Mouse (Mus musculus): ENCODE results near the gene Myo9b. TPM values are rescaled to one million over a fixed set of nuclear protein-coding genes. Genes with fewer than 3 reads are reported as not detected.

Gene Myo9b
- polyA plus RNA-seq, 1 experiment from 2014 or later: 5.8 TPM

DNA sequence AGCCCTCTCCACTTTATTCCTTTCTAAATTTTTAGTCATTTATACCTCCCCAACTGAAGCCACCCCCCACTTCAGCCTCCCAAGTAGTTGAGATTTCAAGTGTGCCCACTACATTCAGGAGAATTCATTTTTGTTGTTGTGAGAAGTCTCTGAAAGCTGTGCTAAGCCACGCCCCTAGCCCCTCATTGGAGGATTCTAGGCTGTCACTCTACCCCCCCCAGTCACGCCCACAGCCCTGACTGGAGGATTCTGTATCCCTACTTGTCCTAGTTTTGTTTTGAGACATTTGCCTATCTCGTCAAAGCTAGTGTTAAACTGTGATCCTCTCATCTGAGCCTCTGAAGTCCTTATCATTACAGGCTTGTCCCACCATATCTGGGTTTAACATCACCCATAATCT lies 120.4 kb downstream of the Myo9b start:
- H3K4me2 ChIP-seq (replicated peaks; ENCODE audit: low read depth): no peak overlapping the region
- 23% methylated on average over 3 of the region's 3 CpGs for WGBS

DNA sequence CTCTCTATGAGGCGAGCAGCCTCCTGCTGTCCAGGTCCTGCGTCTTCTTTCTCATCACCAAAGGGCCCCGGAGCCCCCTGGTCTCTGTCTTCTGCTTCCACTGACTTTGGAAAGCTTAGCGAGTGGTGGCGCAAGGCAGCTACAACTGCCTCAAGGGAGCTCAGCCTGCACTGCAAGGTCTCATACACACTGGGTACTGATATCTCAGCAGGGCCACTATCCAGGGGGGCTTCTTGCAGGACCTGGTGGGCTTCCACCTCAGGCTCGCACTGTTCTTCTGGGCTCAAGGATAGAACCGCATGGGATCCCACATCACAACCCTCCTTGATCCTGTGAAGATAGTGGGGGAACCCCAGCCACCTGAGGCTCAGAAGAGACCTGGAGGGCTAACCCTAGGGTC lies 122.0 kb downstream of the Myo9b start:
- peaks cover 6% of the 10 kb centered on the region; the same call in 1 of the 2 replicates for H3K36me3 ChIP-seq (ENCODE audit: control insufficient read depth, insufficient read depth, low read length)
- DNase-seq (ENCODE audit: low spot score) (no peak), ATAC-seq (ENCODE audit: low FRiP score, low TSS enrichment) (no peak)
- H3K4me2 ChIP-seq (replicated peaks; ENCODE audit: low read depth): peak overlapping the region; percentile 17; the same call in 1 of the 2 replicates
- TF ChIP-seq EP300 (optimal IDR thresholded peaks at IDR 0.05): no peak
- no peak for TF ChIP-seq CTCF (IDR thresholded peaks at IDR 0.05; ENCODE audit: low read depth)
- peaks cover 5% of the 10 kb centered on the region; the same call in 1 of the 2 replicates for H3K4me1 ChIP-seq (replicated peaks; ENCODE audit: control insufficient read depth, insufficient read depth)
- no peaks in the 10 kb centered on the region for H3K9me3 ChIP-seq (ENCODE audit: control insufficient read depth, low read length)
- no peaks in the 10 kb centered on the region for H3K27me3 ChIP-seq (ENCODE audit: control insufficient read depth, insufficient read depth, low read length)
- H3K9ac ChIP-seq (ENCODE audit: low read length): no peak overlapping the region
- WGBS: 77% methylated on average over 7 of the region's 7 CpGs
- no peak overlapping the region for H3K27ac ChIP-seq (replicated peaks)
- H3K4me3 ChIP-seq (ENCODE audit: low read depth, low read length): no peak overlapping the region

More for the DNA sequence above, 120.4 kb downstream of the Myo9b start:
- no peak for ATAC-seq (ENCODE audit: low FRiP score, low TSS enrichment)
- no peaks in the 10 kb centered on the region for H3K36me3 ChIP-seq (ENCODE audit: control insufficient read depth, insufficient read depth, low read length)
- no peaks in the 10 kb centered on the region for H3K9me3 ChIP-seq (ENCODE audit: control insufficient read depth, low read length)
- no peak for TF ChIP-seq EP300 (optimal IDR thresholded peaks at IDR 0.05)
- TF ChIP-seq CTCF (IDR thresholded peaks at IDR 0.05; ENCODE audit: low read depth): no peak
- no peaks in the 10 kb centered on the region for H3K27me3 ChIP-seq (ENCODE audit: control insufficient read depth, insufficient read depth, low read length)
- H3K9ac ChIP-seq (ENCODE audit: low read length): no peak overlapping the region
- no peak overlapping the region for H3K27ac ChIP-seq (replicated peaks)
- no peak overlapping the region for H3K4me3 ChIP-seq (ENCODE audit: low read depth, low read length)
- DNase-seq (ENCODE audit: low spot score): no peak
- peaks cover 5% of the 10 kb centered on the region; the same call in 1 of the 2 replicates for H3K4me1 ChIP-seq (replicated peaks; ENCODE audit: control insufficient read depth, insufficient read depth)

DNA sequence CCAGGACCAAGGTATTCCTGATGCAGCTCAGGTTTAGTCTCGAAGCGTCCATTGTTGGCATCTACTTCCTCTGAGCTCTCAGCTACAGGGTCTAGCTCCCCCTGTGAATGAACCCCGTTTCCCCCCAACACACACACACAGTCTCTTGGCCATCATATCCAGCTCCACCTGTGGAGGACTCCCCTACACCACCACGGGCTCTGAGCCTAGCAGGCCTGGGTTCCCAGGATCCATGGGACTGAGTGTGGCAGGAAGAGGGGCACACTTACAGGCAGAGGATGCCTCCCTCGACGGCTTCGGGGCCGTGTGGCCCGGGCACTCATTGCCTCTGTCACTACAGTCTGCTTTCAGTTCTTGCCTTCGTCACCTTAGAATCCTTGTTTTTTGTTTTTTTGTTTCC lies 122.6 kb downstream of the Myo9b start:
- no peak overlapping the region for H3K27ac ChIP-seq (replicated peaks)
- H3K27me3 ChIP-seq (ENCODE audit: control insufficient read depth, insufficient read depth, low read length): no peaks in the 10 kb centered on the region
- 84% methylated on average over 10 of the region's 10 CpGs for WGBS
- no peaks in the 10 kb centered on the region for H3K9me3 ChIP-seq (ENCODE audit: control insufficient read depth, low read length)
- no peak for DNase-seq (ENCODE audit: low spot score)
- no peak overlapping the region for H3K4me3 ChIP-seq (ENCODE audit: low read depth, low read length)
- peaks cover 5% of the 10 kb centered on the region; the same call in 1 of the 2 replicates for H3K4me1 ChIP-seq (replicated peaks; ENCODE audit: control insufficient read depth, insufficient read depth)
- ATAC-seq (ENCODE audit: low FRiP score, low TSS enrichment): no peak
- peak overlapping the region; percentile 17; the same call in 1 of the 2 replicates for H3K4me2 ChIP-seq (replicated peaks; ENCODE audit: low read depth)
- H3K36me3 ChIP-seq (ENCODE audit: control insufficient read depth, insufficient read depth, low read length): peaks cover 6% of the 10 kb centered on the region; the same call in 1 of the 2 replicates
- no peak overlapping the region for H3K9ac ChIP-seq (ENCODE audit: low read length)
- TF ChIP-seq CTCF (IDR thresholded peaks at IDR 0.05; ENCODE audit: low read depth) (no peak), EP300 (optimal IDR thresholded peaks at IDR 0.05) (no peak)

DNA sequence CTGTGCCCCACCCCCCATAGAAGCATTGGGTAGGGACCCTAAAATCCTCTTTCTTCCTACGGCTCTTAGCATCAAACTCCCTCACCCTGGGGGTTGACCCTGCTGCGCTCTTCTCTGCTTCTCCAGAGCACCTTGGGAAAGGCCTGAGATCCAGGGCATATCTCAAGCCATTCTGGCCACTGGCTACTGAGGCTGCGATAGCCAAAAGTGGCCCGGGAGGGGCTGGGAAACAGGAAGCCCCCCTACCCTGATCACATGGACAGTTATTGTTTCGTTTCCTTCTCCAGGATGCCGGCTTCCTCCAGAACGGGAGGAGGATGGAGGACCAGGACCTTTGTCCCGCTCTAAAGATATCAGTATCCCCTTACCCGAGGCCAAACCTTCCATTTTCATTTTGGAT lies 123.1 kb downstream of the Myo9b start, which contains the start of gene Ushbp1:
Ushbp1 (minus strand) TSS at position 174 of the 400 bp plus-strand sequence.
- ATAC-seq (ENCODE audit: low FRiP score, low TSS enrichment): no peak
- Histone ChIP-seq H3K4me2 (replicated peaks; ENCODE audit: low read depth) (peak within 1 kb of the TSS; percentile 42; the same call in 1 of the 2 replicates), H3K9me3 (ENCODE audit: control insufficient read depth, low read length) (no peaks in the 10 kb centered on the region), H3K4me3 (ENCODE audit: low read depth, low read length) (peak within 1 kb of the TSS; percentile 67), H3K27me3 (ENCODE audit: control insufficient read depth, insufficient read depth, low read length) (no peaks in the 10 kb centered on the region), H3K36me3 (ENCODE audit: control insufficient read depth, insufficient read depth, low read length) (peaks cover 6% of the 10 kb centered on the region; the same call in 1 of the 2 replicates), H3K27ac (replicated peaks) (peak within 1 kb of the TSS; percentile 45), H3K9ac (ENCODE audit: low read length) (no peak within 1 kb of the TSS; the same call in 1 of the 2 replicates), H3K4me1 (replicated peaks; ENCODE audit: control insufficient read depth, insufficient read depth) (peaks cover 5% of the 10 kb centered on the region; the same call in 1 of the 2 replicates)
- no peak for TF ChIP-seq EP300 (optimal IDR thresholded peaks at IDR 0.05)
- no peak for DNase-seq (ENCODE audit: low spot score)
- 80% methylated on average over 9 of the region's 9 CpGs for WGBS

DNA sequence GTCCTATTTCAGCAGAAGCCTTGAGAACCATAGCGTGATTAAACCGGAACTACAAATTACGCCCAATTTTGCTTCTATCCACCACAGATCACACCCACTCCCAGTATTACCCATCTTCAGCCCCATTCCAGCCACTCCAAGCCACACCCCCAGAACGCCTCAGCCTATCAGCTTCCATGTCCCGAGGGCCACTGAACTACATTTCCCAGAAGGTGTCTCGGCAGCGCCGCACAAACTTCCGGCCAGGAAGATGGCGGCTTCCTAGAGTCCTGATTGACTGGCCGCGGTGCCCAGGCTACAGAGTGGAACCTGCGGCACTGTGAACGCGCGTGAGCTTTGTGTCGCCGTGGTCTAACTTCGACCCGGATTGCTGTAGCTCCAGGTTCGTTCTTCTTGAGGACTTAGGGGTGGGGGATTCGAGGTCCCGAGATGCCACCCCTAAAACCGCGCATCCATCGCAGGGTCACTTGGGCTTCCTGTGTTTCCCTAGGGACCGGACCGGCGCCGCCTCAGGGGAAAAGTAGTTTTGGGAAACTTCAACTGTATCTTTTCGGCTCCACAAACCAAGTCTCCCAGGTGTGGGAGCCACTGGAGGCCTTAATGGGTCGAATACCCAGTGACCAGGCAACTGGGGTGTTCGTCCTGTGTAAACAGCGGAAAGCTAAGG lies 124.3 kb downstream of the Myo9b start, which contains the start of gene Babam1:
Babam1 (plus strand) TSS at position 223 of the 667 bp plus-strand sequence.
- no peaks in the 10 kb centered on the region for H3K9me3 ChIP-seq (ENCODE audit: control insufficient read depth, low read length)
- no peaks in the 10 kb centered on the region for H3K27me3 ChIP-seq (ENCODE audit: control insufficient read depth, insufficient read depth, low read length)
- H3K9ac ChIP-seq (ENCODE audit: low read length): peak within 1 kb of the TSS; percentile 70
- DNase-seq (ENCODE audit: low spot score): peak; percentile 90
- under 1% methylated on average over 34 of the region's 34 CpGs for WGBS
- H3K4me3 ChIP-seq (ENCODE audit: low read depth, low read length): peak within 1 kb of the TSS; percentile 67
- peaks cover 6% of the 10 kb centered on the region; the same call in 1 of the 2 replicates for H3K36me3 ChIP-seq (ENCODE audit: control insufficient read depth, insufficient read depth, low read length)
- H3K4me1 ChIP-seq (replicated peaks; ENCODE audit: control insufficient read depth, insufficient read depth): peaks cover 5% of the 10 kb centered on the region; the same call in 1 of the 2 replicates
- H3K4me2 ChIP-seq (replicated peaks; ENCODE audit: low read depth): peak within 1 kb of the TSS; percentile 80
- peak; percentile 97 for ATAC-seq (ENCODE audit: low FRiP score, low TSS enrichment)
- peak within 1 kb of the TSS; percentile 45 for H3K27ac ChIP-seq (replicated peaks)
- TF ChIP-seq EP300 (optimal IDR thresholded peaks at IDR 0.05) (no peak), CTCF (IDR thresholded peaks at IDR 0.05; ENCODE audit: low read depth) (0 out of 2 replicates have a peak, but pooled peaks have one; percentile 1)

DNA sequence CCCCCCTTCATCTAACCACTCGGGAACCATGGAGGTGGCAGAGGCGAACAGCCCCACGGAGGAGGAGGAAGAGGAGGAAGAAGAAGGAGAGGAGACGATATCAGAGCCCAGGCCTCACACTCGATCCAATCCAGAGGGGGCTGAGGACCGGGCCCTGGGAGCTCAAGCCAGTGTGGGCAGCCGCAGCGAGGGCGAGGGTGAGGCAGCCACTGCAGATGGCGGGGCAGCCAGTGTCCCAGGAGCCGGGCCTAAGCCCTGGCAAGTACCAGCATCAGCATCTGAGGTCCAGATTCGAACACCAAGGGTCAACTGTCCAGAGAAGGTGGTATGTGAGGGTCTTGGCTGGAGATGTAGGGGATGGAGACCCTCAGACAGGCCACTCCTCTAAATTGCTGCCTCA lies 125.2 kb downstream of the Myo9b start:
- WGBS: 83% methylated on average over 12 of the region's 12 CpGs
- H3K9ac ChIP-seq (ENCODE audit: low read length): no peak overlapping the region
- no peak overlapping the region for H3K27ac ChIP-seq (replicated peaks)
- peak overlapping the region; percentile 80 for H3K4me2 ChIP-seq (replicated peaks; ENCODE audit: low read depth)
- ATAC-seq (ENCODE audit: low FRiP score, low TSS enrichment) (no peak), DNase-seq (ENCODE audit: low spot score) (no peak)
- H3K4me1 ChIP-seq (replicated peaks; ENCODE audit: control insufficient read depth, insufficient read depth): peaks cover 5% of the 10 kb centered on the region; the same call in 1 of the 2 replicates
- no peak for TF ChIP-seq CTCF (IDR thresholded peaks at IDR 0.05; ENCODE audit: low read depth)
- no peak for TF ChIP-seq EP300 (optimal IDR thresholded peaks at IDR 0.05)
- H3K4me3 ChIP-seq (ENCODE audit: low read depth, low read length): peak overlapping the region; percentile 67
- no peaks in the 10 kb centered on the region for H3K27me3 ChIP-seq (ENCODE audit: control insufficient read depth, insufficient read depth, low read length)
- peaks cover 6% of the 10 kb centered on the region; the same call in 1 of the 2 replicates for H3K36me3 ChIP-seq (ENCODE audit: control insufficient read depth, insufficient read depth, low read length)
- no peaks in the 10 kb centered on the region for H3K9me3 ChIP-seq (ENCODE audit: control insufficient read depth, low read length)
